Mouse (Mus musculus): ENCODE results near the gene Mettl23. TPM values are rescaled to one million over a fixed set of nuclear protein-coding genes. Genes with fewer than 3 reads are reported as not detected.

The Mettl23 gene
- polyA plus RNA-seq, 1 experiment from 2014 or later, result 79.0 TPM

DNA sequence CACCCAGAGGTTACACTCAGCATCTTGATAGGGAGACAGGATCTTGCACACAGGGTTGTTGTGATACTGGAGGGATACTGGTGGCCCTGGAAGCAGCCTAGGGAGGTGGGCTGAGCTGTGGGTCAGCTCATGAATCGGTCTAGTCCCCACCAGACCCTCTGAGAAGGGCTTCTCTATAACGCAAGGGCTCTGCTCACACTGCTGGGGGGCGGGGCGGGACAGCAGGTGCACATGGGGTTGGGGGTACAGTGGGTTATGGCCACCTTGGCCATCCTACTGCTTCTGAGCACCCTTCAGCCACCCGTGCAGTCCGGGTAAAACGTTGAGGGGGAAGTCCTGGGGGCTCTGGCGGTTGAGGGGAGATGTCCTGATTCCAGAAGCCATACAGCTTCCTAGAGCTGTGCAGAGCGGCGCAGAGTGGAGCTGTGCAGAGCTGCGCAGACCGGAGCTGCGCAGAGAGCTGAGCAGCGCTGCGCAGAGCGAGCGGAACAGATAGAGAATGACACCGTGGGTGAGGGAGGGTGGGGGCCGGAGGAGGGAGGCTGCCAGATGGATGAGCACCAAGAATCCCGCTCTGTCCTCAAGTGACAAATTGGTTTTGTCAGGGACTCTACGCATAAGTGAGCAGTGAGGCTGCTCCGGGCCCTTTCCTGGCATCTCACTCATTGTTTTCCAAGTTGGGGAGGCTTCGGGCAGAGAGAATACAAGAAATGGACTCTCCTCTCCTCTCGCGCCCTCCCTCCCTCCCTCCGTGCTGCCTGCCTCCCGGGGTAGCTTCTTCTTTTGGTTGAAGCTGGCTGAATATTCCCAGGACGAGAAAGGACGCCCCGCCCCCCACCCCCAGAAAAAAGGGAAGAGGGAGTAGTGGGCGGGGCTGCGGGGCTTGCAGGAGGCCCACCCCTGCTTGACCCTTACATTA lies 31.8 kb upstream of the Mettl23 start:
- Histone ChIP-seq H3K4me1 (replicated peaks) (peaks cover 75% of the 10 kb centered on the region), H3K4me3 (replicated peaks) (peak overlapping the region; percentile 32), H3K9ac (replicated peaks) (peak overlapping the region; percentile 65), H3K27ac (peak overlapping the region; percentile 98), H3K4me2 (replicated peaks) (peak overlapping the region; percentile 56), H3K27me3 (no peaks in the 10 kb centered on the region), H3K9me3 (no peaks in the 10 kb centered on the region), H3K36me3 (no peaks in the 10 kb centered on the region)
- ATAC-seq, result peak; percentile 95
- 5% methylated on average over 30 of the region's 32 CpGs for WGBS

DNA sequence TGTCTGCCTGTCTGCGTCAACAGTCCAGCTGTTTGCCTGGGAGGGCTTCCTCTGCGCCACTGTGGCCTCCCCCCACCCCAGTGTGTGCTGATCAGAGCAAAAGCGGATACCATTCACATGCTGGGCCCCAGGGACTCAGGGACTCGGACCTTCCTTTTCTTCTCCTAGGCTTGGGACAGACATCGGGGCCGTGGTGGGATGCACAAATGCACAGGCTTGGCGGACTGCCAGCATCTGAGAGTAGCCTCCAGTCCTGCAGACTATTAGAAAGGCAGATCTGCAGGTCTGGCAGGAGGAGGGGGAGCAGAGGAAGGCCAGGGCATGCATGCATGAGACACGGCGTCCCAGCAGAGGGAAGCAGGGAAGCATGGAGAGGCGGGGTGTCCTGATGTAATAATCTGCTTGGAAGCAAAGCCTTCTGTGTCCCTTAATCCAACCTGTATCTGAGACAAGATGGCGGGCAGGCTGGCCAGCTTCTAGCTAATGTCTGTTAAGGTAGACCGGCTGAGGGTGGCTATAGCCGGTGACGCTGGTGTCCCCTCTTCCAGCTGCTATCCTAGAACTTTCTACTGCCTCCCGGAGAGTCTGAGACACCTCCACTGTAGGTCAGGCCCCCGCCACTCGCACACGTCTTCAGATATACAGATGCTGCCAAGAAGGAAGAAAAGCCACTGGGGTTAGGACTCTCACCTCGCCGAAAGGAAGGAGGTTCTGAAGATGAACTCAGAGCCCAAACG lies 30.1 kb upstream of the Mettl23 start:
- no peak overlapping the region for H3K4me3 ChIP-seq (replicated peaks)
- peak; percentile 44 for ATAC-seq
- no peaks in the 10 kb centered on the region for H3K9me3 ChIP-seq
- H3K27ac ChIP-seq, result peak overlapping the region; percentile 98
- no peaks in the 10 kb centered on the region for H3K36me3 ChIP-seq
- WGBS, result 33% methylated on average over 21 of the region's 21 CpGs
- H3K9ac ChIP-seq (replicated peaks), result peak overlapping the region; percentile 50
- H3K4me2 ChIP-seq (replicated peaks), result peak overlapping the region; percentile 56
- no peaks in the 10 kb centered on the region for H3K27me3 ChIP-seq
- H3K4me1 ChIP-seq (replicated peaks), result peaks cover 70% of the 10 kb centered on the region

DNA sequence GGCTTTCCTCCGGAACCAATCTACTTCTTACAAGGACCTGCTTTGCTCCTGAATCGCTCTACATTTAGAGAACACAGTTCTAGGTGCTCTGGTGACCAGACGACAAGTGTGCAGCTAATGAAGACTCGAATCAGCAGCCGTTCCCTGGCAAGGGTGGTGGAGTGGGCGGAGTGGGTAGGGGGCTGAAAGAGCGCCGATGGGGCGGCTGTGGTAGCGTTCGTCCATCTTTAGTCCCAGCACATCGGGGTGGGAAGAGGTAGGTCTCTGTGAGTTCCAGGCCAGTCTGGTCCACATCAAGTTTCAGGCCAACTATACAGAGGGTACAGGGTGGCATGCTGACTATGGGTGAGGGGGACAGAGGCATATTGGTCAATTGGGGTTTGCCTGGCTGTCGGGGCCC lies 29.5 kb upstream of the Mettl23 start:
- H3K27me3 ChIP-seq, result no peaks in the 10 kb centered on the region
- peak overlapping the region; percentile 56 for H3K4me2 ChIP-seq (replicated peaks)
- no peak for ATAC-seq
- no peak overlapping the region for H3K4me3 ChIP-seq (replicated peaks)
- no peaks in the 10 kb centered on the region for H3K9me3 ChIP-seq
- peak overlapping the region; percentile 98 for H3K27ac ChIP-seq
- 71% methylated on average over 13 of the region's 13 CpGs for WGBS
- peaks cover 64% of the 10 kb centered on the region for H3K4me1 ChIP-seq (replicated peaks)
- H3K9ac ChIP-seq (replicated peaks), result peak overlapping the region; percentile 50
- no peaks in the 10 kb centered on the region for H3K36me3 ChIP-seq

DNA sequence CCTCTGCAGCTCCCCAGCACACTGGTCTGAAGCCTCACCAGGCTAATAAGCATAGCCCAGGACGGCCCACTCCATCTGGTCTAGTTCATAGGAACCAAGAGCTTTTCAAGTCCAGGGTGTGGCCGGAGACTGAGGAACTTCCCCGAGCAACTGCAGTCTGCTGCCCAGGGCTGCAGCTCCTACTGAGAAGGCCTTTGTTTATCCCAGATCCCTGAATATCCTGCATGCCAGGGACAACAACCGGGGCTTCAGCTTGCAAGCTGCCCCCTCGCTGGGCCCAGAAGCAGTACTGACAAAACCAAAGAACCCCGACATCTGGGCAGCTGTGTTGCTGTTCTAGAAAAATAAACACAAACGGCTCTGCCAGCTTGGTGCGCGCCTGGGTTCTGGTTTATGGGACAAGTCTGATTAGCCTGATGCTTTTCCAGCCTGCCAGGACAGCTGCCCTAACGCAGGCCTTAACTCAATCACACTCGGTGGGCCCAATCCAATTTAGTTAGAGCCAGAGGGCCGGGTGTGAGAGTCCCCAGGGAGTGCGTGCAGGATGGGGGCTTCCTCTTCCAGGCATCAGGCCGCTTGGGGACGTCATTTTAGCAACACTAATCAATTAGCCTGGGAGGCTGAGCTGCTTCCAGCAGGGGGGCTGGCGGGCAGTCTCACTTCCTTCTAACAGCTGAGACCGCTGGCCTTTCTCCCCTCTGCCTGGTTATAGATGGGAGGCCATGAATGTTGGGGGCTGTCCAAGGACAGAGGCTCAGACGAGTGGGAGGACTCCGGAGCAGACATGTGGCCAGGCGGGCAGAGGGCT lies 28.8 kb upstream of the Mettl23 start:
- Histone ChIP-seq H3K4me2 (replicated peaks) (peak overlapping the region; percentile 56), H3K9ac (replicated peaks) (peak overlapping the region; percentile 50), H3K9me3 (no peaks in the 10 kb centered on the region), H3K27ac (peak overlapping the region; percentile 98), H3K36me3 (no peaks in the 10 kb centered on the region), H3K4me3 (replicated peaks) (no peak overlapping the region), H3K4me1 (replicated peaks) (peaks cover 59% of the 10 kb centered on the region), H3K27me3 (no peaks in the 10 kb centered on the region)
- ATAC-seq, result no peak
- WGBS, result 2% methylated on average over 20 of the region's 20 CpGs

DNA sequence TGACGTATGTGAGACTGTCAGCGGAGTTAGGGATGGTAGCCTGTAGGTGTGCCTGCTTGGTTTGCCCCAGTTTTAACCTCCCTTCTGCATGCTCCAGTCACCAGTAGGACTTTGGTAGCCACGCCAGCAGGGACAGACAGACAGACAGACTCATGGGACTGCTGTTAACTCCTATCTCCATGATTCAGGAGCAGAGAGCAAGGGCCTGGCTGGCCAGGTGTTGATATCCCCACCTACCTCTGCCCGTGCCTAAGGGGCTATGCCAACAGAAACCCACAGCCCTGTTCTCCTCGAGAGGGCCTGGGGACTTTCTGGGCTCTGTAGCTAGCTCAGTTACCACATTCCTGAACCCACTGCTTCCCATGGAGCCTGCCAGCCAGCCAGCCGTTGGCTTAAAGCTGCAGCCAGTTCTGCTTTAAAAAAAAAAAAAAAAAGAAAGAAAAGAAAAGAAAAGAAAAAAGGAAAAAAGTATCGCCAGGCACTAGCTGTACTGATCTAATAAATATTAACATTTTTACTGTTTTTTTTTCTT lies 28.1 kb upstream of the Mettl23 start:
- Histone ChIP-seq H3K4me3 (replicated peaks) (no peak overlapping the region), H3K27ac (peak overlapping the region; percentile 98), H3K4me1 (replicated peaks) (peaks cover 56% of the 10 kb centered on the region), H3K27me3 (no peaks in the 10 kb centered on the region), H3K9me3 (no peaks in the 10 kb centered on the region), H3K9ac (replicated peaks) (peak overlapping the region; percentile 50), H3K36me3 (no peaks in the 10 kb centered on the region), H3K4me2 (replicated peaks) (peak overlapping the region; percentile 56)
- no peak for ATAC-seq
- 17% methylated on average over 7 of the region's 7 CpGs for WGBS

DNA sequence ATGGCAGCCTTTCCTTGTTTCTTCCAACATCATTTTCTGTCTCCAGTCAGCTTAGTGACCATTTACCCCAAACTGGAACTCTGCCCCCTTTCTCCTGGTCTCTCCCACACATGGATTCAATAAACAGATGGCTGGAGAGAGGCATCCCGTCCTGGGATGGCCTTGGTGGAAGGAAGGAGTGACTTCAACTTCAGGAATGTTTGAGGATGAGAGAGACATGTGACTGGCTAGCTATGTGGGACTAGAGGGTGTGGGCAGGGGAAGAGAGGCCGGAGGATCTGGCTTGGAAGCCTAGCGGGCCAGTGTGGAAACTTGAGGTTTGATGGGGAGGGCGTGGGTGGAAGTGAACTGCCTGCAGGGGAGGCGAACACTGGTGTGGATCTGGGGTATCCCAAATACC lies 26.3 kb upstream of the Mettl23 start:
- Histone ChIP-seq H3K36me3 (no peaks in the 10 kb centered on the region), H3K4me2 (replicated peaks) (no peak overlapping the region), H3K4me1 (replicated peaks) (peaks cover 55% of the 10 kb centered on the region), H3K27ac (no peak overlapping the region), H3K27me3 (no peaks in the 10 kb centered on the region), H3K9ac (replicated peaks) (no peak overlapping the region), H3K4me3 (replicated peaks) (no peak overlapping the region), H3K9me3 (no peaks in the 10 kb centered on the region)
- ATAC-seq, result no peak
- 85% methylated on average over 5 of the region's 5 CpGs for WGBS

GRCm38 (mm10) chr11:116817567-116817966 lies 25.5 kb upstream of the Mettl23 start:
- Histone ChIP-seq H3K27me3 (no peaks in the 10 kb centered on the region), H3K9ac (replicated peaks) (no peak overlapping the region), H3K4me1 (replicated peaks) (peaks cover 55% of the 10 kb centered on the region), H3K36me3 (no peaks in the 10 kb centered on the region), H3K9me3 (no peaks in the 10 kb centered on the region), H3K4me2 (replicated peaks) (no peak overlapping the region), H3K4me3 (replicated peaks) (no peak overlapping the region), H3K27ac (no peak overlapping the region)
- ATAC-seq, result no peak
- 91% methylated on average over 5 of the region's 5 CpGs for WGBS

- Histone ChIP-seq H3K4me3 (replicated peaks) (no peak overlapping the region), H3K27ac (no peak overlapping the region), H3K27me3 (no peaks in the 10 kb centered on the region), H3K9ac (replicated peaks) (no peak overlapping the region), H3K4me2 (replicated peaks) (no peak overlapping the region), H3K4me1 (replicated peaks) (peaks cover 44% of the 10 kb centered on the region), H3K36me3 (no peaks in the 10 kb centered on the region), H3K9me3 (no peaks in the 10 kb centered on the region)
- no peak for ATAC-seq
- 78% methylated on average over 8 of the region's 8 CpGs for WGBS
These were observed 24.4 kb upstream of the Mettl23 start for GRCm38 (mm10) chr11:116818722-116819121.

DNA sequence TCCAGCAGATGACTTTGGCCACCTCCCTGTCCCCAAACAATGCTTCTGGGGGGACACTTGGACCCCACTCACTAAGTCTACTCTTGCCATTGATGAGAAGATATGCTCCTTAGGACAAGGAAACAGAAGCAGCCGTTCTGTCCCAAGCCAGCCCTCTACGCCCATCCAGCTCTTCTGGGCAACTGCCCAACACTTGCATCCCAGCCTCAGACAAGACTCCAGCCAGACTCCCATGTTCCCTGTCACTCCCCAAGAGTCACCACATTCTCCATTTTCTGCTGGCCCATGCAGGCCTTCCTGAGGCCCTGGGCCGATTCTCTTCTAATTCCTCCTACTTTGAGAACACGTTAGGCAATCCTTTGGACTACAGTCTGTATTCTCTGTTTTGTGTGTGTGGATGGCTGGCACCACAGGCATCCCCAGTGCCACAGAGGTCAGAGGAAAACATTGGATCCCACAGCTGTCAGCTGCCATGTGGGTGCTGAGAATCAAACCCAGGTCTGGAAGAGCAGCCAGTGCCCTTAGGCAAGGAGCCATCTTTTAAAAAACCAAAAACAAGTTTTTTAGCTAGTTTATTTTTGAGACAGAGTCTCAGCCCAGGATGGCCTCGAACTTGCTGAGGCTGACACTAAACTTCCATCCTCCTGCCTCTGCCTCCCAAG lies 23.0 kb upstream of the Mettl23 start:
- no peak overlapping the region for H3K9ac ChIP-seq (replicated peaks)
- no peak overlapping the region for H3K27ac ChIP-seq
- 96% methylated on average over 5 of the region's 5 CpGs for WGBS
- H3K4me3 ChIP-seq (replicated peaks), result no peak overlapping the region
- no peaks in the 10 kb centered on the region for H3K27me3 ChIP-seq
- no peak for ATAC-seq
- H3K4me2 ChIP-seq (replicated peaks), result no peak overlapping the region
- peaks cover 34% of the 10 kb centered on the region for H3K4me1 ChIP-seq (replicated peaks)
- H3K36me3 ChIP-seq, result no peaks in the 10 kb centered on the region
- H3K9me3 ChIP-seq, result no peaks in the 10 kb centered on the region

DNA sequence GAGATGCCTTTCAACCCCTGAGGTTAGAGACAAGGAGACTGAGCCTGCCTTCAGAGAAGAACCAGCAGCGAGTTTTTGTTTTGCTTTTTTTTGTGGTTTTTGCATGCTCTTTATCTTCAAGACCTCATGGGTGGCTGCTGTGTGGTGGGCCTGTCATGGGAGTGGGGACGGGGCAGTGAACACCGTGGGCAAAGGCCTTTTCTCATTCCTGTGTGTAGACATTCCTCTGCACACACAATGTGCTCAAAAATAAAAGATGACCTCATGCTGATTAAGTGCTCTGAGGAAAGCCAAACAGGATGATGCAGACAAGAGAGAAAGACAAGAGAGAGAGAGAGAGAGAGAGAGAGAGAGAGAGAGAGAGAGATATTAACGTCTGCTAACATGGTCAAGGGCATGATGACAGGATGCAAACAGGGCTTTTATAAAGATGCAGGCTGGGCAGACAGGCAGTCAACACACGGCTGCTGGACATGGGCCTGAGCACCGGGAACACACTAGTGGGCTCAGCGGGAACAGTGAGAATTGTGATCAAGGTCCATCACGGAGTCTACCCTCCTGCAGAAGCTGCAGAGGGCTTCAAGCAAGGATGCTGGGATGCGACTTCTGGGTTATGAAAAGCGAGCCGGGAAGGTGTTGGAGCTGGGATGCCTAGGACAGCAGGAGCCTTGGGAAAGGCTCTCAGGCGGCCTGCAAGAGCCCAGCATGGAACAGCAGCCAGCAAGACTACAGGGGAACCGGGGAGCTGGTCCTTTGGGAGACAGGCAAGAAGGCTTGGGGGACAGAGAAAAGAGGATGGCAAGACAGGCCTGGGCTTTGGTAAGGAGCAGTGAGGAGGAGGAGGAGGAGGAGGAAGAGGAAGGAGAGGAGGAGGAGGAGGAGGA lies 21.8 kb upstream of the Mettl23 start:
- Histone ChIP-seq H3K9me3 (no peaks in the 10 kb centered on the region), H3K4me2 (replicated peaks) (no peak overlapping the region), H3K4me1 (replicated peaks) (peaks cover 36% of the 10 kb centered on the region), H3K36me3 (no peaks in the 10 kb centered on the region), H3K4me3 (replicated peaks) (no peak overlapping the region), H3K27me3 (no peaks in the 10 kb centered on the region), H3K27ac (no peak overlapping the region), H3K9ac (replicated peaks) (no peak overlapping the region)
- ATAC-seq, result no peak
- WGBS, result 48% methylated on average over 13 of the region's 13 CpGs

Data from midbrain, embryonic 13.5 days (tissue).